Mouse (Mus musculus) thymus, adult 2 months (tissue): Measurements from ENCODE around the gene Rbm38.

Source experiments
- CTCF ChIP-seq: fragments of 200-500 bp; IDR thresholded peaks from 2 replicates; pipeline ENCODE4 v1.5.1; 2012; ENCODE audit warnings: mild to moderate bottlenecking, control low read depth, low read length, moderate library complexity, borderline replicate concordance; ENCODE audit not compliant: control insufficient read depth, poor library complexity, insufficient read depth; ENCODE audit errors: extremely low read depth
- POLR2A ChIP-seq: fragments of 200-500 bp; IDR thresholded peaks from 2 replicates; pipeline ENCODE4 v1.6.1; 2012; ENCODE audit warnings: mild to moderate bottlenecking, low read length, control low read depth, moderate library complexity; ENCODE audit not compliant: control insufficient read depth, poor library complexity, insufficient read depth; ENCODE audit errors: extremely low read depth

DNA sequence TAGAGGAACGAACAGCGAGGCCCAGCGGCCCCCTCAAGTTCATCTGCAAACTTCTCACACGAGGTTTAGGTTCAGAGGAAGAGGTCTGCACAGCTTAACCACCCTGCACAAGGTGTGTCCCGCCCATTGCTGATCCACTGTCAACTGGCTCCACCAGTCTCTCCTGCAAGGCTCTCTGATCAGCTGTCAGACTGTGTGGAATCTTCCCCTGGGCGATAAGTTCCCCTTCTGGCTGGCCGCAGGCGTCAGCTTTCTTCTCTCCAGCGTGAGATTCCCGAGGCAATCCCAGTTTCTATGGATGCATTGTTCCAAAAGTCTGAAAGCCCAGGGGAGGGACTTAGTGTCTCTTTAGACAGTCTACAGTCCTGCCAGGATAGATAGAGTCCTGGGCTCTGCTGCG lies 38.0 kb downstream of the Rbm38 start:
- TF ChIP-seq CTCF (no peak), POLR2A (no peak)
